Mouse (Mus musculus): ENCODE data around the gene Aplp1. TPM values are rescaled to one million over a fixed set of nuclear protein-coding genes. Genes with fewer than 3 reads are reported as not detected.

Gene Aplp1
- polyA plus RNA-seq, 1 experiment: 2.1 TPM

- no peaks in the 10 kb centered on the region for H3K36me3 ChIP-seq (replicated peaks; ENCODE audit: low read length)
- H3K9me3 ChIP-seq: peaks cover 8% of the 10 kb centered on the region
- H3K4me3 ChIP-seq (replicated peaks): no peak overlapping the region
- peaks cover 46% of the 10 kb centered on the region for H3K27me3 ChIP-seq (replicated peaks)
- TF ChIP-seq GATA1 (IDR thresholded peaks at IDR 0.05; ENCODE audit: borderline replicate concordance, low read length) (no peak), FLI1 (IDR thresholded peaks at IDR 0.05; ENCODE audit: low read length) (no peak)
- H3K4me1 ChIP-seq: no peaks in the 10 kb centered on the region; the same call in 1 of the 2 replicates
Measured at GRCm38 (mm10) chr7:30472411-30472810, 27.1 kb upstream of the Aplp1 start.

GRCm38 (mm10) chr7:30464816-30465300, 19.5 kb upstream of the Aplp1 start:
- H3K4me3 ChIP-seq (replicated peaks): no peak overlapping the region
- H3K36me3 ChIP-seq (replicated peaks; ENCODE audit: low read length): no peaks in the 10 kb centered on the region
- no peaks in the 10 kb centered on the region for H3K9me3 ChIP-seq
- TF ChIP-seq FLI1 (IDR thresholded peaks at IDR 0.05; ENCODE audit: low read length): no peak
- TF ChIP-seq GATA1 (IDR thresholded peaks at IDR 0.05; ENCODE audit: borderline replicate concordance, low read length): no peak
- no peaks in the 10 kb centered on the region; the same call in 1 of the 2 replicates for H3K4me1 ChIP-seq
- peaks cover 85% of the 10 kb centered on the region for H3K27me3 ChIP-seq (replicated peaks)

GRCm38 (mm10) chr7:30463996-30464395, 18.7 kb upstream of the Aplp1 start:
- no peaks in the 10 kb centered on the region for H3K36me3 ChIP-seq (replicated peaks; ENCODE audit: low read length)
- peaks cover 90% of the 10 kb centered on the region for H3K27me3 ChIP-seq (replicated peaks)
- no peak overlapping the region for H3K4me3 ChIP-seq (replicated peaks)
- no peaks in the 10 kb centered on the region for H3K9me3 ChIP-seq
- no peak for TF ChIP-seq FLI1 (IDR thresholded peaks at IDR 0.05; ENCODE audit: low read length)
- no peak for TF ChIP-seq GATA1 (IDR thresholded peaks at IDR 0.05; ENCODE audit: borderline replicate concordance, low read length)
- H3K4me1 ChIP-seq: no peaks in the 10 kb centered on the region; the same call in 1 of the 2 replicates

GRCm38 (mm10) chr7:30463568-30463967, 18.2 kb upstream of the Aplp1 start:
- Histone ChIP-seq H3K36me3 (replicated peaks; ENCODE audit: low read length) (no peaks in the 10 kb centered on the region), H3K4me1 (no peaks in the 10 kb centered on the region; the same call in 1 of the 2 replicates), H3K27me3 (replicated peaks) (peaks cover 92% of the 10 kb centered on the region), H3K9me3 (no peaks in the 10 kb centered on the region), H3K4me3 (replicated peaks) (no peak overlapping the region)
- no peak for TF ChIP-seq GATA1 (IDR thresholded peaks at IDR 0.05; ENCODE audit: borderline replicate concordance, low read length)
- no peak for TF ChIP-seq FLI1 (IDR thresholded peaks at IDR 0.05; ENCODE audit: low read length)

- TF ChIP-seq GATA1 (IDR thresholded peaks at IDR 0.05; ENCODE audit: borderline replicate concordance, low read length): no peak
- TF ChIP-seq FLI1 (IDR thresholded peaks at IDR 0.05; ENCODE audit: low read length): no peak
- Histone ChIP-seq H3K27me3 (replicated peaks) (peaks cover 95% of the 10 kb centered on the region), H3K4me3 (replicated peaks) (no peak overlapping the region)
Measured at GRCm38 (mm10) chr7:30459484-30459883, 14.1 kb upstream of the Aplp1 start.

GRCm38 (mm10) chr7:30457629-30458330, 12.4 kb upstream of the Aplp1 start, which contains the start of the genes Kirrel2 and Nphs1:
TSS of gene Kirrel2 (minus strand) at chr7:30457690.
TSS of gene Nphs1 (plus strand) at chr7:30458315.
- no peaks in the 10 kb centered on the region for H3K9me3 ChIP-seq
- TF ChIP-seq GATA1 (IDR thresholded peaks at IDR 0.05; ENCODE audit: borderline replicate concordance, low read length): no peak
- H3K27me3 ChIP-seq (replicated peaks): peaks cover 99% of the 10 kb centered on the region
- no peak within 1 kb of the TSS for H3K4me3 ChIP-seq (replicated peaks)
- no peaks in the 10 kb centered on the region for H3K36me3 ChIP-seq (replicated peaks; ENCODE audit: low read length)
- peaks cover 23% of the 10 kb centered on the region for H3K4me1 ChIP-seq

More at GRCm38 (mm10) chr7:30459484-30459883, 14.1 kb upstream of the Aplp1 start:
- Histone ChIP-seq H3K9me3 (no peaks in the 10 kb centered on the region), H3K4me1 (peaks cover 9% of the 10 kb centered on the region; the same call in 1 of the 2 replicates), H3K36me3 (replicated peaks; ENCODE audit: low read length) (no peaks in the 10 kb centered on the region)

- no peak for TF ChIP-seq FLI1 (IDR thresholded peaks at IDR 0.05; ENCODE audit: low read length)
- TF ChIP-seq GATA1 (IDR thresholded peaks at IDR 0.05; ENCODE audit: borderline replicate concordance, low read length): no peak
- H3K27me3 ChIP-seq (replicated peaks): peaks cover 97% of the 10 kb centered on the region
- no peaks in the 10 kb centered on the region for H3K9me3 ChIP-seq
Measured at GRCm38 (mm10) chr7:30456911-30457628, 11.7 kb upstream of the Aplp1 start.

GRCm38 (mm10) chr7:30456487-30456886, 11.2 kb upstream of the Aplp1 start:
- Histone ChIP-seq H3K27me3 (replicated peaks) (peaks cover 95% of the 10 kb centered on the region), H3K36me3 (replicated peaks; ENCODE audit: low read length) (no peaks in the 10 kb centered on the region), H3K4me1 (peaks cover 23% of the 10 kb centered on the region), H3K4me3 (replicated peaks) (no peak overlapping the region), H3K9me3 (no peaks in the 10 kb centered on the region)
- TF ChIP-seq FLI1 (IDR thresholded peaks at IDR 0.05; ENCODE audit: low read length) (no peak), GATA1 (IDR thresholded peaks at IDR 0.05; ENCODE audit: borderline replicate concordance, low read length) (no peak)

More at GRCm38 (mm10) chr7:30456911-30457628, 11.7 kb upstream of the Aplp1 start:
- H3K4me1 ChIP-seq: peaks cover 23% of the 10 kb centered on the region
- H3K36me3 ChIP-seq (replicated peaks; ENCODE audit: low read length): no peaks in the 10 kb centered on the region
- H3K4me3 ChIP-seq (replicated peaks): no peak overlapping the region

GRCm38 (mm10) chr7:30454259-30454658, 8.9 kb upstream of the Aplp1 start:
- H3K4me3 ChIP-seq (replicated peaks): peak overlapping the region; percentile 88
- H3K9me3 ChIP-seq: no peaks in the 10 kb centered on the region
- peaks cover 87% of the 10 kb centered on the region for H3K27me3 ChIP-seq (replicated peaks)
- H3K4me1 ChIP-seq: peaks cover 25% of the 10 kb centered on the region
- TF ChIP-seq GATA1 (IDR thresholded peaks at IDR 0.05; ENCODE audit: borderline replicate concordance, low read length) (no peak), FLI1 (IDR thresholded peaks at IDR 0.05; ENCODE audit: low read length) (no peak)
- no peaks in the 10 kb centered on the region for H3K36me3 ChIP-seq (replicated peaks; ENCODE audit: low read length)

- Histone ChIP-seq H3K36me3 (replicated peaks; ENCODE audit: low read length) (no peaks in the 10 kb centered on the region), H3K4me3 (replicated peaks) (peak overlapping the region; percentile 88), H3K27me3 (replicated peaks) (peaks cover 87% of the 10 kb centered on the region), H3K4me1 (peaks cover 25% of the 10 kb centered on the region), H3K9me3 (no peaks in the 10 kb centered on the region)
- TF ChIP-seq FLI1 (IDR thresholded peaks at IDR 0.05; ENCODE audit: low read length) (no peak), GATA1 (IDR thresholded peaks at IDR 0.05; ENCODE audit: borderline replicate concordance, low read length) (no peak)
Measured at GRCm38 (mm10) chr7:30453766-30454165, 8.4 kb upstream of the Aplp1 start.

All from megakaryocyte, embryonic 14.5 days (primary cell).